Mouse (Mus musculus) heart, postnatal 4 days (tissue): Measurements from ENCODE around the gene Gm45808. TPM values are rescaled to one million over a fixed set of nuclear protein-coding genes. Genes with fewer than 3 reads are reported as not detected.
"Not testable (repeated sequence)": the region's sequence is repeated elsewhere in the genome, so short reads cannot be mapped to it uniquely, and the experiment has no call there.

Source experiments
- DNase-seq: peaks from one replicate; pipeline ENCODE4 v3.0.0; 2021
- total RNA-seq, 2 experiments: library from RNA; stranded (reverse); gene quantifications; 2 replicates each; pipeline ENCODE4 v1.2.3; 2021

Gm45808 gene
- 1 to 10 TPM; 2.0 to 2.1 TPM for total RNA-seq

GRCm38 (mm10) chr7:45486761-45487415, at the start of gene Gm45808:
Gene Gm45808, minus strand, starts transcription at chr7:45486811.
- no peak for DNase-seq

- no peak for DNase-seq
Measured at GRCm38 (mm10) chr7:45535676-45536075, 49.1 kb upstream of the Gm45808 start.

- DNase-seq: peak; percentile 55
Measured at GRCm38 (mm10) chr7:45530643-45531042, 44.0 kb upstream of the Gm45808 start.

DNA sequence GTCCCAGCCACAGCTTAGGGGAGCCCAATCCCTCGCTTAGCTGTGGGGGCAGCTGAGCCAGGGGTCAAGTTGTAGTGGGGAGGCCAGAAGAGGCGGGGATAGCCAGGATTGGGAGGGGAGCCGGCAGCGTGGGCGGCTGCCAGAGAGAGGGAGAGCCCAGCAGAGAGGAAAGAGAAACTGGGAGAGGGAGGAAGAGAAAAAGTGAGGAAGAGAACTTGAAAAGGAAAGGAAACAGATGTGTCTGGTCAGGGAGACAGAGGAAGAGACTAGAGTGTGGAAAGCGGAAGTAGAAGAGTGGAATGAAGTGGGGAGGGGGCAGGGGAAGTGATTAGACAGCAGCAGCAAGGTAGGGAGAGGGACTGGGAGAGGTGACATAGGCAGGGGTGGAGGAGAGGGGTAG, 42.9 kb upstream of the Gm45808 start:
- peak; percentile 57 for DNase-seq

DNA sequence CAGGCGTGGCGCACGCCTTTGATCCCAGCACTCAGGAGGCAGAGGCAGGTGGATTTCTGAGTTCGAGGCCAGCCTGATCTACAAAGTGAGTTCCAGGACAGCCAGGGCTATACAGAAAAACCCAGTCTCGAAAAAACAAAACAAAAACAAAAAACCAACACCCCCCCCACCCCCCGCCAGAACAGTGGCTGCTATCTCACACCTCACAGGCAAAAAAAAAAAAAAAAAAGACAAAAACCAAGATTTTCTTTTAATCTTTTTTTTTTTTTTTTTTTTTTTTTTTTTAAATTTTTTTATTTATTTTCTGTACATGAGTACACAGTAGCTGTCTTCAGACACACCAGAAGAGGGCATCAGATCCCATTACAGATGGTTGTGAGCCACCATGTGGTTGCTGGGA, 40.6 kb upstream of the Gm45808 start:
- not testable (repeated sequence) for DNase-seq

- no peak for DNase-seq
Measured at GRCm38 (mm10) chr7:45526474-45527120, 40.0 kb upstream of the Gm45808 start.

DNA sequence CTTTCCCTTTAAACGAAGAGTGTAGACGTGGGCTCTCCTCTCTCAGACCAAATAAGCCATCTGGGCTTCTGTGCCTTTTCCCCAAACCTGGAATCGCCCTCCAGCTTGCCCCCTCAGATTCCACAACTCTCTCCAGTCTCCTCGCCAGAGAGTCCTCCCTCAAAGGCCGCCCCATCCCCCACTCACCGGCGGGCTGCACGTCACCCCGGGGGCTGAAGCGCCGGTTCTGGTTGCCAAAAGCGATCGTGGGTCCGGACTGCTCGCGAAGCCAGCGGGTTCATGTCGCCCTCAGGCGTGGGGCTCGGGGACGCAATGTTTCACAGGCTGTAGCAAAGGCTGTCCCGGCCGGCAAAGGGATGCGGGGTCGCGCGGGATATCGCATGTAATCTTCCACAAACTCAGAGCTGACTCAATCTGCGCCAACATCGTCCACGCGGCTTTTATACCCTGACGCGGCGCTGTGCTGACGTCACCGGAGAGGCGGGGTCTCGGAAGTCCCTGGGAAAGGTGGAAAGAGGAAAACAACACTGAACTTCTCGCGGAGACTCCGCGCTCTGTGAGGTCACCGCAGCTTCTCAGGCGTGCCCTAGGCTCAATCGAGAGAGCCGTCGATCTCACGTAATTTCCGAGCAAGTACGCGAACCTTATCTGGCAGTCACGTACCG, 39.3 kb upstream of the Gm45808 start, which contains the start of the genes Ppp1r15a and Plekha4:
Gene Ppp1r15a, minus strand, starts transcription at position 460 of the 665 bp plus-strand sequence.
Gene Plekha4, plus strand, starts transcription at position 522 of the 665 bp plus-strand sequence.
- DNase-seq: peak; percentile 97

- DNase-seq: peak; percentile 56
Measured at GRCm38 (mm10) chr7:45524841-45525621, 38.4 kb upstream of the Gm45808 start.

DNA sequence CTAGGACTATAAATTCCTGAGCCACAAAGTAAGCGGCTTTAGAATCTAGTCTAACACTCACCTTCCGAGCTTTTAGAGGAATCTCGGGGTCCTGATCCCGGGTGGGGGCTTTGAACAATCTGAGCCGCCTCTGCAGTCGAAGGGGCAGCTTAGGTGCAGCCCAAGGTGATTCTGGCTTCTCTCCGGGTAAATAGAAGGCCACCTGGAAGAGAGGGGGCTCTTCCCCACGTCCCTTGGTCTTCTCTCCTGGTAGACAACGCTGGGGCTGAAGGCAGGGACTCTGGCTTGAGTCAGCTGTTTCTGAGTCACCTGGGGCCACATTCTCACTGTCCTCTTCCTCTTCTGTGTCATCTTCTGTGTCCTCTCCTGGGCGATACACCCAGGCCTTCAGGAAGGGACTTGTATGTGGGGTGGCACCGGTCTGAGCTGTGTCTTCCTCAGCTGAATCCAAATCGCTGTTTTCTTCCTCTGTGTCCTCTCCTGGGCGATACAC, 37.1 kb upstream of the Gm45808 start:
- no peak for DNase-seq

DNA sequence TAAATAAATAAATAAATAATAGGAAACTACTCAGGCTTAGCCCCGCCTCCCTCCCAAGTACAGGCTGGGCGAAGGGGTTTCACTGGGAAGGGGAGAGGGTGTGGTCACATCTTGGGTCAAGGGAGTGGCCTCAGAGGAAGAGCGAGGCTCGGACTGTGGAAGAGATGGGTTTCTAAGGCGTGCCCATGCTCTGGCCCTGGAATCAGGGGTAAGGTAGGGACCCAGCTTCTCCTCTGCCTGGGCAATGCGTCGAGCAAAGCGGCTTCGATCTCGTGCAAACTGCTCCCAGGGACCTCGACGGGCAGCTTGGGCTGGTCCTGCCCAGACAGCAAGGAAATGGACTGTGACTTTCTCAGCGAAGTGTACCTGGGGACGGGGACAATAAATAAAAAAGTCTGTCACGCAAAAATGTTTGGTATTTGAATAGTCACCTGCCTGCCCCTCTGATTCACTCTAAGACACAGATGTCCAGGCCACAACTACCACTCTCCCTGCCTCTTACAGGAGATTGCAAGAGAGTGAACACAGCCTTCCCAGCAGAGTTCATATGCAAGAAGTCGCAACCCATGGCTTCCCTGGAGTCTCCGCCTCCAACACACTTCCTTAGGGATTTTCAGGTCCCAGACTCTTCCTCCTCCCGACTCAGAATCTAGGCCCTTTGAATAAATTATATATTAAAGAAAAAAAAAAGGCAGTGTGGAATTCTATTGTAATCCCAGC, 36.5 kb upstream of the Gm45808 start:
- no peak for DNase-seq

- no peak for DNase-seq
Measured at GRCm38 (mm10) chr7:45522194-45522752, 35.7 kb upstream of the Gm45808 start.

- peak; percentile 86 for DNase-seq
Measured at GRCm38 (mm10) chr7:45521728-45522184, 35.1 kb upstream of the Gm45808 start.

DNA sequence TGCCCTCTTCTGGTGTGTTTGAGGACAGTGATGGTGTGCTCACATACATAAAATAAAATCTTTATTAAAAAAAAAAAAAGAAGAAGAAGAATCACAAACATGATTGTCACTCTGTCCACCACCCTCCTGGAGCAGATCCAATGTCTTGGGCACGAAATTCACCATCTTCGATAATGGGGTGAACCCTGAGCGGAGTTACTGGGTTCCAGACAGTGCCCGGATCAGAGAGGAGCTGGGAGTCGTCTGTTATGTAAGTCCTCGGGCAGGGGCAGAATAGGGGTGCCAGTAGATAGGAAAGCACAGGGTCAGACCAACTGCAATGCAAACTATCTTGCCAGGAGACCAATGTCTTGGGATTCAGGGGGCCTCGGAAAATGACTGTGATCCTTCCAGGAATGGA, 34.0 kb upstream of the Gm45808 start:
- DNase-seq: no peak

DNA sequence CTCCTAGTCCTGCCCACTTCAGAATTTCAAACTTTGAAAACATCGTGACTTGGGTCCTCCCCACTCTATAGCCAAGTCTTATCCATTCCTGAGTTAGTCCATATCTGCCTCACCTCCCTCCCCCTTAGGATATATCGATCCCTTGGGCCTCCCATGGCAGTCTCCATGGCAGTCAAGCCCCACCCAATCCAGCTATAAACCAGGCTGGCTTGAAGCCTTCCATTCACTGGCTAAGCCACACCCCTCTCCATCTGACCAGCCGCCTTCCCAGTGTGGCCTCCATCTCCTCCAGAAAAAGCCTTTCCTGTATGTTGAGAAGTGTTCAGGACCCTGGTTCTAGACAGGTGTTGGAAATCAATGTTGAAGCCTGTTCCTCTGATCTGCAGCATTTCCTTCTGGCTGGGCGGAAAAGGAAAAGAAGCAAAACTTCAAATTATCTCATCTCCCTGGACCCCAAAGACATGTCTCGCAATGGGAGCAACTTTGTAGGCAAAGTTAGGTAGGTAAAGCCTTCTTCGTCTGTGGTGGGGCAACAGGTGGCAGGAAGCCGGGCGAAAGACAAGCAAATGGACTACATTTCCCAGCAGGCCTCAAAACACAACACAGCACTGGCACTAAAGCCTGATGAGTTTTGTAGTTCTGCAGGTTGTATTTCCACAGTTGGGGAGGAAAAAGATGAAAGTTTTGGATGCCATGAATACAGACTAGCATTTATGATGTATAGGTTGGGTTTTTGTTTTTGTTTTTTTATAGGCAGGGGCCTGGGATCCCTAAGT, 32.9 kb upstream of the Gm45808 start:
- DNase-seq: no peak

- DNase-seq: no peak
Measured at GRCm38 (mm10) chr7:45518618-45519017, 32.0 kb upstream of the Gm45808 start.

- DNase-seq: not testable (repeated sequence)
Measured at GRCm38 (mm10) chr7:45516846-45517245, 30.2 kb upstream of the Gm45808 start.

- DNase-seq: no peak
Measured at GRCm38 (mm10) chr7:45515436-45515835, 28.8 kb upstream of the Gm45808 start.

- no peak for DNase-seq
Measured at GRCm38 (mm10) chr7:45514411-45514810, 27.8 kb upstream of the Gm45808 start.

DNA sequence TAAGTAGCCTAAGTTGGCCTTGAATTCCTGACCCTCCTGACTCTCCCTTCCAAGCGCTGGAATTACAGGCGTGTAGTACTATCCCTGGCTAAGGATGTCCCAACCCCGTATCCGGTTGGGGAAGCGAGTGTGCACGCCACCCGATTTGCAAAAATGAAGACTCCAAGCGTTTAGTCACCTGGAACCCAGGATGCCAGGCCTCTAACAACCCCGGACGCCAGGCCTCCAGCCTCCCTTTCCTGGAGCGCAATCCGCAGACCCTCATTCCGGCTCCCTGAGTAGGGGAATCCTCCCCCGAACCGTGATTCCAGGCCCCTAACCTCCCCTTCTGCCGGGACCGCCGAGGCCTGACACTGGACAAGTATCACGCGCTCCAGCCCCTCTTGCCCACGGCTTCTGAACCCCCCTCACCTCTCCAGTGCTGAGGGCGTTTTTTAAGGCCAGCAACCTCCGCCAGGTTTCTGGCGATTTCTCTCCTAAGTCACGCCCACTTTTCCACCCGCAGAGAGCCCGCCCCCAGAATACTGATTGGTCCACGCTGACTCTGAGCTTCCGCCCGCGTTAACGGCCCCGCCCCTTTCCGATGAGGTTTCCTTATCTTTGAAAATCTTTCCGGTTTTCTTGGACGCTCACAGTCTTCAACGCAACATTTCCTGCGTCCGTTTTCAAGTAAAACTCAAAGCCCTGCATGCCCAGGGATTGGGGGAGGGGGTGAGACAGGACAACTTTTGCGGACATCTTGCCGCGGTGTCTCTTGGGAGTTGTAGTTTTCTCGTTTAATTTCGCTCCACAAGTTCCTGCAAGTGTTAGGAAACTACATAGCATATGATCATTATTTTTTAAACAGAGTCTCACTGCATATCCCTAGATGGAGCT, 23.5 kb upstream of the Gm45808 start, which contains the start of gene Nucb1:
Gene Nucb1, minus strand, starts transcription at position 495 of the 876 bp plus-strand sequence.
- peak; percentile 93 for DNase-seq
